Mouse (Mus musculus): ENCODE measurements around the gene Olfr556. TPM values are rescaled to one million over a fixed set of nuclear protein-coding genes. Genes with fewer than 3 reads are reported as not detected.
"Not testable (repeated sequence)": the region's sequence is repeated elsewhere in the genome, so short reads cannot be mapped to it uniquely, and the experiment has no call there.

The Olfr556 gene
- total RNA-seq (2015; ENCODE audit: low replicate concordance) = not detected in 2 replicates
- not detected in 2 replicates for total RNA-seq (2017; ENCODE audit: low replicate concordance)

GRCm38 (mm10) chr7:102664599-102664998, at the start of gene Olfr556:
Gene Olfr556, plus strand, starts transcription at chr7:102664899.
- no peak for ATAC-seq (replicated peaks; ENCODE audit: low FRiP score, poor library complexity, severe bottlenecking)

- ATAC-seq (replicated peaks; ENCODE audit: low FRiP score, poor library complexity, severe bottlenecking) = no peak
These were observed 46.6 kb upstream of the Olfr556 start, which contains the start of gene Olfr553 for GRCm38 (mm10) chr7:102618118-102618517. Gene Olfr553, minus strand, starts transcription at chr7:102618218.

- no peak for ATAC-seq (replicated peaks; ENCODE audit: low FRiP score, poor library complexity, severe bottlenecking)
These were observed 45.1 kb upstream of the Olfr556 start for GRCm38 (mm10) chr7:102619608-102620007.

DNA sequence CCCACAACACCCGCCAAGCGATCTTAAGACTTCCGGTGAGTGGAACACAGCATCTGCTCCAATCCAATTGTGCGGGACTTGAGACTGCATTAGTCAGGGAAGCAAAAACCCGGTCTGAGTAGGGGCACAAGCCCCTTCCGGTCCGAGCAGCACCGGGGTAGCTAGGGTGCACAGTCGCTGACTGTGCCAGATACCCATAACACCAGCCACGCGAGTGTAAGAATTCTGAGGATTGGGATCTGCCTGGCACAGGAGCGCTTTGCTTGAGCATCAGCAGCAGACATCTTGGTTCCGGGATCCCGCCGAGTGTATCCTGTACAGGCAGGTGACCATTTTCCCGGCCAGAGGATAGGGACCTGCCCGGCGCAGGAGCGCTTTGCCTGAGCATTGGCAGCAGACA, 44.3 kb upstream of the Olfr556 start:
- not testable (repeated sequence) for ATAC-seq (replicated peaks; ENCODE audit: low FRiP score, poor library complexity, severe bottlenecking)

GRCm38 (mm10) chr7:102636665-102637064, 28.0 kb upstream of the Olfr556 start:
- no peak for ATAC-seq (replicated peaks; ENCODE audit: low FRiP score, poor library complexity, severe bottlenecking)

GRCm38 (mm10) chr7:102638132-102638531, 26.6 kb upstream of the Olfr556 start, which contains the start of gene Olfr554:
Gene Olfr554, plus strand, starts transcription at chr7:102638432.
- ATAC-seq (replicated peaks; ENCODE audit: low FRiP score, poor library complexity, severe bottlenecking) = no peak

- not testable (repeated sequence) for ATAC-seq (replicated peaks; ENCODE audit: low FRiP score, poor library complexity, severe bottlenecking)
These were observed 19.8 kb upstream of the Olfr556 start for GRCm38 (mm10) chr7:102644945-102645344.

DNA sequence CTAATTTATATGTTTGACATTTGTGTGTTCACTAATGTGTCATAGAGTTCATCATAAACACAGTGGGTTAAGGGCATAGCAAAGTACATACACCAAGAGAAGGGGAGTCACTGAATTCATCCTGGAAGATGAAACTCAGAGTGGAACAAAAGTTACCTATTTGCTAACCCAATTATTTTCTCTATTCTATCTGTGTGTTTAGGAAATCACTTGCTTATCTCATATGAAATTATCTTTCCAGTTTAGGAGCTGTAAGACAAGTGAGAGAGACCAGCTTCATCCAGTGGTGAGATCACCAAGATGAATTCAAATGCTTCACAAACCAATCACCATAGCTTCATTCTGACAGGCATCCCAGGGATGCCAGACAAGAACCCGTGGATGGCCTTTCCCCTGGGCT, 6.2 kb upstream of the Olfr556 start, which contains the start of gene Olfr555:
TSS of gene Olfr555 (plus strand) at position 301 of the 400 bp plus-strand sequence.
- ATAC-seq (replicated peaks; ENCODE audit: low FRiP score, poor library complexity, severe bottlenecking) = no peak

DNA sequence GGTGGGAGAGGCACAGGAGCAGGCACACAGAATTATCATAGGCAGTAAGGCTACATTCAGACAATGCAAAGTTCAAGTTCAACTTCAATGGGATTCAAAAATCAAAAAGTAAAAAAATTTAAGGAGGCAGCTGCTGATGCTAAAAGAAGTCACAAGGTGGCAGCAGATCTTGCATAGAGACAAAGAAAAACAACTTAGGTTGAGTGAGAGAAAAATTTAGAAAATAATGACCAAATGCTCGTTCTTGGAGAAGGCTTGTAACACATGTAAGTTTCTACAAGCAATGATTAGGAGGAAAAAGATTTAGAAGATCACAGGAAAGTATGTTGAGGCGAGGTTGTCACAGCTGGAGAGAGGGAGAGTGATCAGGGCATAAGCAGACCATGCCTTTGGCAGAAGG, 679 bp downstream of the Olfr556 start:
- no peak for ATAC-seq (replicated peaks; ENCODE audit: low FRiP score, poor library complexity, severe bottlenecking)

DNA sequence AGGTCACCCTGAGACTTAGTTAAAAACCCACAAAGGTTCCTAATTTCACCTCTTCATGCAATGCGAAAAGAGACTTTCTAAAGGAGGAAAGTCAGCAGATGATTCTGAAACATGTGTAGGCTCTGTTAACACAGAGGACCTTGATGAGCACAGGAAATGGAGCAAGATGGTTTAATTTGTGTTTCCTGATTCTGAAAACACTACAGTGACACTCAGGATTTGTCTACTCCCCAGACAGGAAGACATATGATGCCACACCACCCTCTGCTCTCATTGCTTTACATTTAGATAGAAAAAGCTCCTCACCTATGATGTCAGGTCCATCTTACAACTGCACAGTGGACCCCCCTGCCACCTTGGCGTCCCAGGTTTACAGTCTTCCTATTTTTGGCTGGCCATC, 11.5 kb downstream of the Olfr556 start:
- ATAC-seq (replicated peaks; ENCODE audit: low FRiP score, poor library complexity, severe bottlenecking) = no peak

- no peak for ATAC-seq (replicated peaks; ENCODE audit: low FRiP score, poor library complexity, severe bottlenecking)
These were observed 17.2 kb downstream of the Olfr556 start for GRCm38 (mm10) chr7:102681916-102682315.

GRCm38 (mm10) chr7:102686944-102687501, 22.3 kb downstream of the Olfr556 start, which contains the start of gene Trim68:
Gene Trim68, minus strand, starts transcription at chr7:102687327.
- ATAC-seq (replicated peaks; ENCODE audit: low FRiP score, poor library complexity, severe bottlenecking) = peak; percentile 60; the same call in 1 of the 2 replicates

DNA sequence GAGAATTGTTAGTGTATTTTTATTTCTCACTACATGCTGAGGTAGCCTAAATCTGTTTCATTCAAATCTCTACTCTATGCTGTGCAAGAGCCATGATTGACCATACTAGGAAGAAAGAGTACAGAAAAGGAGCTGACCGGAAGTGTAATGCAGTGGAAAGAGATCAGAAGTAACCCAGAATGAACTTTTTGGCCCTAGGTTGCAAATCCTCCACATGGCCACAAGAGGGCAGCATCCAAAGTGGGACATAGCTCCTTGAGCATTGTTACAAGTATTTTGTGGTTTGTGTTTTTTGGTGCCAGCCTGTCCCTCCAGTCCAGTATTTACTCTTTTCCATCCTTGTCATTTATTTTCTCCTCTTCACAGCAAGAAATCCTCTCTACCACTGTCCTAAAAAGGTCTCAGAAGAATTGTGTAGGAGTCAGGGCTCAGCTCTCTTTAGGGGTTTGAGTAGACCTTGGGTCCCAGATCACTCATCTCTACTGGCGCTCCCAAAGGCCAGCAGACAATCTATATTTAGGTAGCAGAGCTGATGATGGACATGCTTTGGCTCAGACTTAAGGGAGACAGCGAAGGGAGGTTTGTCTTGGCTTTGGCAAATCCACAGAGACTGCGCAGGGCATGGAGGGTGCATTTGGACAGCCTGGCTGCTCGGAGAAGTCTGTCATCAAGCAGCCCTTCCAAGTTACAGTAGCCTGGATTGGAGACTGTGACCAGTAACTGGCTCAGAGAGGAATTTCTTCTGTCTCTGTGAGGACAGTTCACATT, 30.8 kb downstream of the Olfr556 start, which contains the start of gene Olfr557:
TSS of gene Olfr557 (plus strand) at position 553 of the 768 bp plus-strand sequence.
- 0 out of 2 replicates have a peak, but pooled peaks have one; percentile 74 for ATAC-seq (replicated peaks; ENCODE audit: low FRiP score, poor library complexity, severe bottlenecking)

GRCm38 (mm10) chr7:102698461-102698860, 33.8 kb downstream of the Olfr556 start:
- no peak for ATAC-seq (replicated peaks; ENCODE audit: low FRiP score, poor library complexity, severe bottlenecking)

DNA sequence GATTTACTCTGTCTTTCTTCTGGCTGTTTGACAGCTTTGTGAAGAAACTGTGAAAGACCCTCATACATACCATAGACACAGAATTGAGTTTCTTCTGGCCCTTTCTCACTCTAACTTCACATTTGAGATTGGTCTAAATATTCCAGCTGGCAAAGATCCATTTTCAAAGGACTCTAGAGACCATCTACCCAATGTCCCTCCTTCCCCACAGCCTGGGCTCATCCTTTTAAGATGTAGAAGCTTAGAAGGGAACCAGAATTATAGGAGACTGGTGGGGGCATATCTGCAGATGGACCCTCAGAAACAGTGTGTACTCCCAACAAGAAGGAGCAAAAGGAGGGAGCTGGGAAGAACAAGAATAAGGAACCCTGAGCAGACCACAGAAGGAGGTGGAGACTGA, 37.2 kb downstream of the Olfr556 start, which contains the start of gene Olfr558:
TSS of gene Olfr558 (plus strand) at position 301 of the 400 bp plus-strand sequence.
- ATAC-seq (replicated peaks; ENCODE audit: low FRiP score, poor library complexity, severe bottlenecking) = no peak

GRCm38 (mm10) chr7:102718970-102719369, 54.3 kb downstream of the Olfr556 start, which contains the start of gene Olfr33:
Gene Olfr33, minus strand, starts transcription at chr7:102719070.
- no peak for ATAC-seq (replicated peaks; ENCODE audit: low FRiP score, poor library complexity, severe bottlenecking)

Other genes with a start within 250 kb of the Olfr556 start
- gene Rrm1, start 223.2 kb upstream of the Olfr556 start, total RNA-seq (2015; ENCODE audit: low replicate concordance) = 85.7 and 133 TPM in 2 replicates
- 265 and 267 TPM in 2 replicates for gene Rrm1, start 223.2 kb upstream of the Olfr556 start, total RNA-seq (2017; ENCODE audit: low replicate concordance)
- gene Olfr543, start 183.2 kb upstream of the Olfr556 start, total RNA-seq (2015; ENCODE audit: low replicate concordance) = not detected in 2 replicates
- gene Olfr543, start 183.2 kb upstream of the Olfr556 start, total RNA-seq (2017; ENCODE audit: low replicate concordance) = not detected in 2 replicates
- gene Olfr544, start 176.6 kb upstream of the Olfr556 start, total RNA-seq (2015; ENCODE audit: low replicate concordance) = not detected in 2 replicates
- not detected in 2 replicates for gene Olfr544, start 176.6 kb upstream of the Olfr556 start, total RNA-seq (2017; ENCODE audit: low replicate concordance)
- gene Olfr545, start 165.3 kb upstream of the Olfr556 start, total RNA-seq (2015; ENCODE audit: low replicate concordance) = not detected in 2 replicates
- not detected in 2 replicates for gene Olfr545, start 165.3 kb upstream of the Olfr556 start, total RNA-seq (2017; ENCODE audit: low replicate concordance)
- not detected in 2 replicates for gene Olfr547, start 130.2 kb upstream of the Olfr556 start, total RNA-seq (2015; ENCODE audit: low replicate concordance)
- gene Olfr547, start 130.2 kb upstream of the Olfr556 start, total RNA-seq (2017; ENCODE audit: low replicate concordance) = not detected in 2 replicates
- gene Olfr548-ps1, start 124.0 kb upstream of the Olfr556 start, total RNA-seq (2015; ENCODE audit: low replicate concordance) = not detected in 2 replicates
- gene Olfr548-ps1, start 124.0 kb upstream of the Olfr556 start, total RNA-seq (2017; ENCODE audit: low replicate concordance) = not detected in 2 replicates
- gene Olfr549, start 115.0 kb upstream of the Olfr556 start, total RNA-seq (2015; ENCODE audit: low replicate concordance) = not detected in 2 replicates
- gene Olfr549, start 115.0 kb upstream of the Olfr556 start, total RNA-seq (2017; ENCODE audit: low replicate concordance) = not detected in 2 replicates
- 6.9 and 25.9 TPM in 2 replicates for gene Trim21, start 99.4 kb upstream of the Olfr556 start, total RNA-seq (2015; ENCODE audit: low replicate concordance)
- 37.5 and 50.2 TPM in 2 replicates for gene Trim21, start 99.4 kb upstream of the Olfr556 start, total RNA-seq (2017; ENCODE audit: low replicate concordance)
- not detected in 2 replicates for gene Olfr550, start 93.5 kb upstream of the Olfr556 start, total RNA-seq (2015; ENCODE audit: low replicate concordance)
- not detected in 2 replicates for gene Olfr550, start 93.5 kb upstream of the Olfr556 start, total RNA-seq (2017; ENCODE audit: low replicate concordance)
- not detected in 2 replicates for gene Olfr551, start 73.0 kb upstream of the Olfr556 start, total RNA-seq (2015; ENCODE audit: low replicate concordance)
- not detected in 2 replicates for gene Olfr551, start 73.0 kb upstream of the Olfr556 start, total RNA-seq (2017; ENCODE audit: low replicate concordance)
- not detected in 2 replicates for gene Olfr552, start 67.1 kb upstream of the Olfr556 start, total RNA-seq (2015; ENCODE audit: low replicate concordance)
- not detected in 2 replicates for gene Olfr552, start 67.1 kb upstream of the Olfr556 start, total RNA-seq (2017; ENCODE audit: low replicate concordance)
- gene Olfr553, start 46.7 kb upstream of the Olfr556 start, total RNA-seq (2015; ENCODE audit: low replicate concordance) = not detected in 2 replicates
- gene Olfr553, start 46.7 kb upstream of the Olfr556 start, total RNA-seq (2017; ENCODE audit: low replicate concordance) = not detected in 2 replicates
- not detected in 2 replicates for gene Olfr554, start 26.5 kb upstream of the Olfr556 start, total RNA-seq (2015; ENCODE audit: low replicate concordance)
- not detected in 2 replicates for gene Olfr554, start 26.5 kb upstream of the Olfr556 start, total RNA-seq (2017; ENCODE audit: low replicate concordance)
- gene Olfr555, start 6.1 kb upstream of the Olfr556 start, total RNA-seq (2015; ENCODE audit: low replicate concordance) = not detected in 2 replicates
- gene Olfr555, start 6.1 kb upstream of the Olfr556 start, total RNA-seq (2017; ENCODE audit: low replicate concordance) = not detected in 2 replicates
- not detected in 2 replicates for gene Trim68, start 22.4 kb downstream of the Olfr556 start, total RNA-seq (2015; ENCODE audit: low replicate concordance)
- 0.51 TPM in 1 of 2 replicates, not detected in the other for gene Trim68, start 22.4 kb downstream of the Olfr556 start, total RNA-seq (2017; ENCODE audit: low replicate concordance)
- not detected in 2 replicates for gene Olfr557, start 31.0 kb downstream of the Olfr556 start, total RNA-seq (2015; ENCODE audit: low replicate concordance)
- gene Olfr557, start 31.0 kb downstream of the Olfr556 start, total RNA-seq (2017; ENCODE audit: low replicate concordance) = not detected in 2 replicates
- not detected in 2 replicates for gene Olfr558, start 37.3 kb downstream of the Olfr556 start, total RNA-seq (2015; ENCODE audit: low replicate concordance)
- not detected in 2 replicates for gene Olfr558, start 37.3 kb downstream of the Olfr556 start, total RNA-seq (2017; ENCODE audit: low replicate concordance)
- gene Olfr33, start 54.2 kb downstream of the Olfr556 start, total RNA-seq (2015; ENCODE audit: low replicate concordance) = not detected in 2 replicates
- not detected in 2 replicates for gene Olfr33, start 54.2 kb downstream of the Olfr556 start, total RNA-seq (2017; ENCODE audit: low replicate concordance)
- gene Olfr559, start 62.6 kb downstream of the Olfr556 start, total RNA-seq (2015; ENCODE audit: low replicate concordance) = not detected in 2 replicates
- gene Olfr559, start 62.6 kb downstream of the Olfr556 start, total RNA-seq (2017; ENCODE audit: low replicate concordance) = not detected in 2 replicates
- not detected in 2 replicates for gene Olfr560, start 94.5 kb downstream of the Olfr556 start, total RNA-seq (2015; ENCODE audit: low replicate concordance)
- not detected in 2 replicates for gene Olfr560, start 94.5 kb downstream of the Olfr556 start, total RNA-seq (2017; ENCODE audit: low replicate concordance)
- not detected in 2 replicates for gene Olfr78, start 94.6 kb downstream of the Olfr556 start, total RNA-seq (2015; ENCODE audit: low replicate concordance)
- not detected in 2 replicates for gene Olfr78, start 94.6 kb downstream of the Olfr556 start, total RNA-seq (2017; ENCODE audit: low replicate concordance)
- not detected in 2 replicates for gene Olfr561, start 106.3 kb downstream of the Olfr556 start, total RNA-seq (2015; ENCODE audit: low replicate concordance)
- gene Olfr561, start 106.3 kb downstream of the Olfr556 start, total RNA-seq (2017; ENCODE audit: low replicate concordance) = not detected in 2 replicates
- not detected in 2 replicates for gene Olfr564, start 138.6 kb downstream of the Olfr556 start, total RNA-seq (2015; ENCODE audit: low replicate concordance)
- not detected in 2 replicates for gene Olfr564, start 138.6 kb downstream of the Olfr556 start, total RNA-seq (2017; ENCODE audit: low replicate concordance)
- gene Olfr566, start 193.9 kb downstream of the Olfr556 start, total RNA-seq (2015; ENCODE audit: low replicate concordance) = not detected in 2 replicates
- 0.77 TPM in 1 of 2 replicates, not detected in the other for gene Olfr566, start 193.9 kb downstream of the Olfr556 start, total RNA-seq (2017; ENCODE audit: low replicate concordance)
- not detected in 2 replicates for gene Olfr568, start 212.2 kb downstream of the Olfr556 start, total RNA-seq (2015; ENCODE audit: low replicate concordance)
- not detected in 2 replicates for gene Olfr568, start 212.2 kb downstream of the Olfr556 start, total RNA-seq (2017; ENCODE audit: low replicate concordance)
- gene Olfr569, start 226.0 kb downstream of the Olfr556 start, total RNA-seq (2015; ENCODE audit: low replicate concordance) = not detected in 2 replicates
- gene Olfr569, start 226.0 kb downstream of the Olfr556 start, total RNA-seq (2017; ENCODE audit: low replicate concordance) = not detected in 2 replicates
- gene Olfr570, start 229.7 kb downstream of the Olfr556 start, total RNA-seq (2015; ENCODE audit: low replicate concordance) = not detected in 2 replicates
- gene Olfr570, start 229.7 kb downstream of the Olfr556 start, total RNA-seq (2017; ENCODE audit: low replicate concordance) = not detected in 2 replicates